Mouse (Mus musculus) cerebellum, adult 9-11 months (tissue): ENCODE results near the gene Pabpc1l.
"Not testable (repeated sequence)": the region's sequence is repeated elsewhere in the genome, so short reads cannot be mapped to it uniquely, and the experiment has no call there.

Source experiments
- DNase-seq: peaks from one replicate; pipeline ENCODE4 v3.0.0; 2022

The Pabpc1l gene

GRCm38 (mm10) chr2:164038407-164039028, 13.3 kb downstream of the Pabpc1l start:
- no peak for DNase-seq

GRCm38 (mm10) chr2:164040949-164041348, 15.7 kb downstream of the Pabpc1l start:
- DNase-seq = no peak

GRCm38 (mm10) chr2:164041523-164041922, 16.3 kb downstream of the Pabpc1l start:
- no peak for DNase-seq

- DNase-seq = peak; percentile 83
Measured at GRCm38 (mm10) chr2:164047197-164047690, 22.0 kb downstream of the Pabpc1l start.

GRCm38 (mm10) chr2:164053767-164054166, 28.5 kb downstream of the Pabpc1l start:
- DNase-seq = peak; percentile 89

- DNase-seq = no peak
Measured at GRCm38 (mm10) chr2:164054671-164055070, 29.4 kb downstream of the Pabpc1l start.

GRCm38 (mm10) chr2:164059634-164060235, 34.5 kb downstream of the Pabpc1l start:
- DNase-seq = no peak

- DNase-seq = peak; percentile 66
Measured at GRCm38 (mm10) chr2:164070142-164070764, 45.0 kb downstream of the Pabpc1l start, which contains the start of gene Stk4. Gene Stk4 (plus strand): TSS chr2:164070322.

GRCm38 (mm10) chr2:164070765-164071436, 45.7 kb downstream of the Pabpc1l start, which contains the start of gene Tomm34:
Gene Tomm34 (minus strand): TSS chr2:164071169.
- DNase-seq = peak; percentile 96

GRCm38 (mm10) chr2:164071437-164071820, 46.2 kb downstream of the Pabpc1l start:
- DNase-seq = not testable (repeated sequence)

GRCm38 (mm10) chr2:164072109-164072508, 46.9 kb downstream of the Pabpc1l start:
- peak; percentile 50 for DNase-seq

- peak; percentile 57 for DNase-seq
Measured at GRCm38 (mm10) chr2:164073120-164073519, 47.9 kb downstream of the Pabpc1l start.

GRCm38 (mm10) chr2:164073918-164074578, 48.8 kb downstream of the Pabpc1l start:
- DNase-seq = peak; percentile 97

- DNase-seq = no peak
Measured at GRCm38 (mm10) chr2:164075088-164075487, 49.8 kb downstream of the Pabpc1l start.

GRCm38 (mm10) chr2:164076874-164077425, 51.7 kb downstream of the Pabpc1l start:
- no peak for DNase-seq

- no peak for DNase-seq
Measured at GRCm38 (mm10) chr2:164077875-164078274, 52.6 kb downstream of the Pabpc1l start.

GRCm38 (mm10) chr2:164079488-164079887, 54.2 kb downstream of the Pabpc1l start:
- no peak for DNase-seq

- DNase-seq = no peak
Measured at GRCm38 (mm10) chr2:164081577-164081976, 56.3 kb downstream of the Pabpc1l start.

- DNase-seq = no peak
Measured at GRCm38 (mm10) chr2:164082175-164082574, 56.9 kb downstream of the Pabpc1l start.

GRCm38 (mm10) chr2:164083609-164084341, 58.5 kb downstream of the Pabpc1l start:
- no peak for DNase-seq

GRCm38 (mm10) chr2:164084342-164084700, 59.1 kb downstream of the Pabpc1l start:
- no peak for DNase-seq
